Mouse (Mus musculus) C2C12 (cell line): ENCODE data around the gene Tgfbr3.

Experiments used
- CTCF ChIP-seq: IDR thresholded peaks from one replicate; pipeline ENCODE4 v1.5.1; 2011; ENCODE audit not compliant: control insufficient read depth, insufficient read depth, insufficient read length
- FOSL1 ChIP-seq: IDR thresholded peaks from one replicate; pipeline ENCODE4 v1.8.0; 2011; ENCODE audit warnings: mild to moderate bottlenecking, low read length; ENCODE audit not compliant: poor library complexity, insufficient read depth, severe bottlenecking
- MAX ChIP-seq: IDR thresholded peaks from one replicate; pipeline ENCODE4 v1.6.1; 2011; ENCODE audit warnings: mild to moderate bottlenecking, control low read depth
- MYOG ChIP-seq: IDR thresholded peaks from one replicate; pipeline ENCODE4 v1.6.1; 2011; ENCODE audit not compliant: control insufficient read depth, insufficient read length; ENCODE audit errors: extremely low read depth
- USF1 ChIP-seq: IDR thresholded peaks from one replicate; pipeline ENCODE4 v1.6.1; 2011; ENCODE audit warnings: low read depth, mild to moderate bottlenecking, control low read depth, moderate library complexity

DNA sequence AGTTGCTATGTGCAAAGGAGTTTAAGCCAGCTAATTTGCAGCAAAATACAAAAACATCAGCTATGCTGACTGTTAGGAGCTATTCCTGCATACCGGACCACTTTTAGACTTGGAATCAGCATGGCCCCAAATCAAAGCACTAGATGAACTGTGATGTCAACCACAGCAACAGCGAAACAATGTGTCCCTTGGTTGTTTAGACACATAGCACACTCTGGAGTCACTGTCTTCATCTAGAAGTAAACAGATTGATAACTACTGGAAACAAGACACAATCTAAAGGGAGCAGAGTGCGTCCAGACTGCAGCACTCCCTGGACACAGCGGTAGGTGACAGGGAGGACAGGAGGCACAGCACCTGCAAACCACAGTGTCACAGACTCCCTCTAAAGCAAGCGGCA lies 110.2 kb downstream of the Tgfbr3 start:
- TF ChIP-seq MYOG (no peak), CTCF (no peak), FOSL1 (no peak), USF1 (no peak), MAX (no peak)
